Mouse (Mus musculus) megakaryocyte, adult 5-6 weeks (primary cell): ENCODE data around the gene Mef2b. TPM values are rescaled to one million over a fixed set of nuclear protein-coding genes. Genes with fewer than 3 reads are reported as not detected.
"Not testable (repeated sequence)": the region's sequence is repeated elsewhere in the genome, so short reads cannot be mapped to it uniquely, and the experiment has no call there.

Experiments
- ATAC-seq: 2 replicates; pipeline ENCODE4 v1.8.0; 2016; ENCODE audit warnings: mild to moderate bottlenecking, inconsistent platforms; ENCODE audit not compliant: poor library complexity, severe bottlenecking
- total RNA-seq, 2 experiments: library from RNA; stranded (forward) in 1 of 2; stranded (reverse) in 1 of 2; fragments of 153-499, 151-499 nt in 1 of 2; fragments of 221-1000, 200-1000 nt in 1 of 2; gene quantifications; 2 replicates each; pipeline versions ENCODE4 v1.2.3 to v1.2.4; 2015 to 2017

Gene Mef2b
- total RNA-seq, 2 experiments from 2014 or later = not detected

DNA sequence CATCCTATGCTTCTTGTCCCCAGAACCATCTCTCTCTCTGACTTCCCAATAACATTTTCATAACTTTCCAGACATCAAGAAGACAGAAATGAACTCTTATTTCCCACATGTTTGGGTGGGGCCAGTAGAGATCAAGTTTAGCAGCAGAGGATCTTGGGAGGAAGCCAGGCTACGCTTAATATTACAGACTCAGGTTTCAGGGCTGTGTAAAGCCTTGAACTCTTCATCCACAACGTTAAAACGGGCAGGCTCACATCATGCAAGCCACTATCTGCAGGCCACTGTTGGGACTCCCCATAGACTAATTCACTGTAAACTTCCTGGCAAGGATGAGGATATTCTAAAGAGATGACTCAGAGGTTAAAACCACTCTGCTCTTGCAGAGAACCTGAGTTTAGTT lies 74.9 kb downstream of the Mef2b start:
- ATAC-seq = no peak

- ATAC-seq = no peak
Measured at GRCm38 (mm10) chr8:70215092-70215491, 75.6 kb downstream of the Mef2b start.

- ATAC-seq = not testable (repeated sequence)
Measured at GRCm38 (mm10) chr8:70216161-70216560, 76.7 kb downstream of the Mef2b start.

GRCm38 (mm10) chr8:70216566-70216965 lies 77.1 kb downstream of the Mef2b start:
- no peak for ATAC-seq

Other genes with a start within 250 kb of the Mef2b start
- gene Tssk6, start 237.5 kb upstream of the Mef2b start, total RNA-seq (2015) = 0.27 TPM in 1 of 2 replicates, not detected in the other
- gene Tssk6, start 237.5 kb upstream of the Mef2b start, total RNA-seq (2017) = 0.16 and 0.26 TPM in 2 replicates
- gene Ndufa13, start 237.2 kb upstream of the Mef2b start, total RNA-seq (2015) = 63.4 and 75.7 TPM in 2 replicates
- 120 and 143 TPM in 2 replicates for gene Ndufa13, start 237.2 kb upstream of the Mef2b start, total RNA-seq (2017)
- 3.1 TPM in 1 of 2 replicates, not detected in the other for gene Yjefn3, start 237.0 kb upstream of the Mef2b start, total RNA-seq (2015)
- not detected in 2 replicates for gene Yjefn3, start 237.0 kb upstream of the Mef2b start, total RNA-seq (2017)
- gene Gatad2a, start 143.3 kb upstream of the Mef2b start, total RNA-seq (2015) = 50.1 and 62.0 TPM in 2 replicates
- 62.5 and 64.7 TPM in 2 replicates for gene Gatad2a, start 143.3 kb upstream of the Mef2b start, total RNA-seq (2017)
- 28.1 and 28.4 TPM in 2 replicates for gene Mau2, start 97.0 kb upstream of the Mef2b start, total RNA-seq (2015)
- gene Mau2, start 97.0 kb upstream of the Mef2b start, total RNA-seq (2017) = 28.1 and 33.8 TPM in 2 replicates
- gene Sugp1, start 96.9 kb upstream of the Mef2b start, total RNA-seq (2015) = 11.6 and 15.0 TPM in 2 replicates
- gene Sugp1, start 96.9 kb upstream of the Mef2b start, total RNA-seq (2017) = 17.3 and 24.1 TPM in 2 replicates
- not detected in 2 replicates for gene Tm6sf2, start 66.8 kb upstream of the Mef2b start, total RNA-seq (2015)
- not detected in 2 replicates for gene Tm6sf2, start 66.8 kb upstream of the Mef2b start, total RNA-seq (2017)
- gene Hapln4, start 56.3 kb upstream of the Mef2b start, total RNA-seq (2015) = not detected in 2 replicates
- gene Hapln4, start 56.3 kb upstream of the Mef2b start, total RNA-seq (2017) = not detected in 2 replicates
- gene Ncan, start 18.8 kb upstream of the Mef2b start, total RNA-seq (2015) = not detected in 2 replicates
- not detected in 2 replicates for gene Ncan, start 18.8 kb upstream of the Mef2b start, total RNA-seq (2017)
- gene Nr2c2ap, start 8.4 kb upstream of the Mef2b start, total RNA-seq (2015) = 19.5 and 25.6 TPM in 2 replicates
- 4.7 and 7.1 TPM in 2 replicates for gene Nr2c2ap, start 8.4 kb upstream of the Mef2b start, total RNA-seq (2017)
- 13.6 and 16.3 TPM in 2 replicates for gene Rfxank, start 557 bp upstream of the Mef2b start, total RNA-seq (2015)
- 12.5 and 14.5 TPM in 2 replicates for gene Rfxank, start 557 bp upstream of the Mef2b start, total RNA-seq (2017)
- 35.3 and 51.3 TPM in 2 replicates for gene Borcs8, start 212 bp upstream of the Mef2b start, total RNA-seq (2015)
- gene Borcs8, start 212 bp upstream of the Mef2b start, total RNA-seq (2017) = 32.2 and 35.8 TPM in 2 replicates
- gene Tmem161a, start 32.6 kb downstream of the Mef2b start, total RNA-seq (2015) = 7.4 and 7.8 TPM in 2 replicates
- gene Tmem161a, start 32.6 kb downstream of the Mef2b start, total RNA-seq (2017) = 3.9 and 8.5 TPM in 2 replicates
- gene Slc25a42, start 72.6 kb downstream of the Mef2b start, total RNA-seq (2015) = 0.75 and 1.4 TPM in 2 replicates
- 0.29 and 0.45 TPM in 2 replicates for gene Slc25a42, start 72.6 kb downstream of the Mef2b start, total RNA-seq (2017)
- 24.1 and 27.9 TPM in 2 replicates for gene Sugp2, start 94.5 kb downstream of the Mef2b start, total RNA-seq (2015)
- 19.5 and 23.1 TPM in 2 replicates for gene Sugp2, start 94.5 kb downstream of the Mef2b start, total RNA-seq (2017)
- gene Armc6, start 94.8 kb downstream of the Mef2b start, total RNA-seq (2015) = 4.4 and 4.5 TPM in 2 replicates
- gene Armc6, start 94.8 kb downstream of the Mef2b start, total RNA-seq (2017) = 2.6 and 5.6 TPM in 2 replicates
- gene Homer3, start 143.1 kb downstream of the Mef2b start, total RNA-seq (2015) = 1.6 and 3.5 TPM in 2 replicates
- 2.9 and 8.0 TPM in 2 replicates for gene Homer3, start 143.1 kb downstream of the Mef2b start, total RNA-seq (2017)
- gene Ddx49, start 162.8 kb downstream of the Mef2b start, total RNA-seq (2015) = 17.9 and 19.9 TPM in 2 replicates
- 53.6 and 81.7 TPM in 2 replicates for gene Ddx49, start 162.8 kb downstream of the Mef2b start, total RNA-seq (2017)
- 163 and 178 TPM in 2 replicates for gene Cope, start 162.8 kb downstream of the Mef2b start, total RNA-seq (2015)
- 89.1 and 96.1 TPM in 2 replicates for gene Cope, start 162.8 kb downstream of the Mef2b start, total RNA-seq (2017)
- gene Cers1, start 176.1 kb downstream of the Mef2b start, total RNA-seq (2015) = not detected in 2 replicates
- gene Cers1, start 176.1 kb downstream of the Mef2b start, total RNA-seq (2017) = not detected in 2 replicates
- not detected in 2 replicates for gene Gdf1, start 190.1 kb downstream of the Mef2b start, total RNA-seq (2015)
- not detected in 2 replicates for gene Gdf1, start 190.1 kb downstream of the Mef2b start, total RNA-seq (2017)
- gene Upf1, start 213.6 kb downstream of the Mef2b start, total RNA-seq (2015) = 10.9 and 11.7 TPM in 2 replicates
- gene Upf1, start 213.6 kb downstream of the Mef2b start, total RNA-seq (2017) = 24.4 and 30.7 TPM in 2 replicates
- not detected in 2 replicates for gene Comp, start 233.8 kb downstream of the Mef2b start, total RNA-seq (2015)
- 0.12 TPM in 1 of 2 replicates, not detected in the other for gene Comp, start 233.8 kb downstream of the Mef2b start, total RNA-seq (2017)